Mouse (Mus musculus): Measurements from ENCODE around the gene Dhps. TPM values are rescaled to one million over a fixed set of nuclear protein-coding genes. Genes with fewer than 3 reads are reported as not detected.
A peak's percentile ranks its signal among the peaks of the same experiment; 100 is the strongest.

Dhps gene
- polyA plus RNA-seq, 1 experiment from 2014 or later: 69.4 TPM

DNA sequence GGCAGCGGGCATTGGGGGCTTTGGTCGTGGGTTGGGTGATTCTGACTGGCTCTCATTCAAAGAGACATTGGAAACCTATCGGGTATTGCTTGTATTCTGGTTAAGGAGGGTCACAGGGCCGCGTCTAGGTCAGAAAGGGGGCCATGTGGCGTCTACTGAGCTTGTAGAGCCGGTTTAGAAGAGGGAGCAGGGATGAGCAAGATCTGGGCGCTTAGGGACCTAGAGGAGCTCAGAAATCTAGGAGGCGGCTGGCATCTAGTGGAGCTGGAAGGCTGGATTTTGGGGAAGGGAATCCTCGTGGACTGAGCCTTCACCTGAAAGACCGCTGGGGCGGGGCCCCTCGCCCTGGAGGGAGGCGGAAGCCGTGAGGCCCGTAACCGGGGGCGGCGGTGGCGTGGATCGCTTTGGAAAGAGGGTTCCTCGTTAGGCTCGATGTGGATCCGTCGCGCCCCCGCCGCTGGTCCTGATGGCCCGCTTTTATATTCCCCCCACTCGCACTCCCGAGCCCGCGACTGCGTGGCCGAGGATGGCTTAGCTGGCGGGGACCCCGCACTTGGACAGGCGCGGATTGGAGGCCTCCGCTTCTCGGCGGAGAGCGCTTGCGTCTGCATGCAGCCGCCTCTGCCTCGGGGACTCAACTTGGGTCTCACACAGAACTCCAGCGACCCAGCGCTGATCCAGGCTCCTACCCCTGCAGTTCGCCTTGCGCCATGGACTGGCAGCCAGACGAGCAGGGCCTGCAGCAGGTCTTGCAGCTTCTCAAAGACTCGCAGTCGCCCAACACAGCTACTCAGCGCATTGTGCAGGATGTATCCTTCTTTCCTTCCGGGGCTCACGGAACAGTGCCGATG, 33.7 kb upstream of the Dhps start:
- H3K9ac ChIP-seq (ENCODE audit: low read length): peak overlapping the region; percentile 91
- H3K27me3 ChIP-seq (ENCODE audit: control insufficient read depth, insufficient read depth, low read length): no peaks in the 10 kb centered on the region
- peak overlapping the region; percentile 99 for H3K27ac ChIP-seq (replicated peaks; ENCODE audit: low read depth, low read length)
- H3K36me3 ChIP-seq (ENCODE audit: control insufficient read depth, insufficient read depth, low read length): peaks cover 18% of the 10 kb centered on the region
- ATAC-seq (ENCODE audit: insufficient number of reproducible peaks, low FRiP score, low TSS enrichment, low read depth) (no peak), DNase-seq (ENCODE audit: low spot score) (peak; percentile 67)
- under 1% methylated on average over 56 of the region's 57 CpGs for WGBS
- no peaks in the 10 kb centered on the region for H3K9me3 ChIP-seq (ENCODE audit: control insufficient read depth, low read length)
- H3K4me3 ChIP-seq (ENCODE audit: low read depth, low read length): peak overlapping the region; percentile 63
- peak overlapping the region; percentile 87 for H3K4me2 ChIP-seq (ENCODE audit: low read depth, severe bottlenecking)
- H3K4me1 ChIP-seq (ENCODE audit: control insufficient read depth, insufficient read depth, low read length): peaks cover 9% of the 10 kb centered on the region; the same call in 1 of the 2 replicates

DNA sequence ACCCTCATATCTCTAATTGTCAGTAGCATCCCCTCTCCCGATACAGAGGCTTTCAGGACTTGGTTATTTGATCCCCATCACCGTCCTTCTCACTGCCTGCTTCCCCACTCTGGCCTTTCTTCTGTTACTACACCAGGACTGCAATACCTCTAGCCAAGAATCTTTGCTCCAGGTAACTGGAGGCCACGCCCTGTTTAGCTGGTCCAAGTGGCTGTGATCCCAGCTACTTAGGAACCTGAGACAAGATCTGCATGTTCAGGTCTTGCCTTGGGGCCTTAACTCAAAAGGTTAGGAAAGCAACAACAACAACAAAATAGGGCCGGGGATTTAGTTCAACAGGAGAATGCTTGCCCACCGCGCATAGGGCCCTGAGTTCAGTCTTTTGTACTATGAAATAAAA, 27.9 kb upstream of the Dhps start:
- no peak for ATAC-seq (ENCODE audit: insufficient number of reproducible peaks, low FRiP score, low TSS enrichment, low read depth)
- H3K9ac ChIP-seq (ENCODE audit: low read length): no peak overlapping the region
- no peak for DNase-seq (ENCODE audit: low spot score)
- H3K9me3 ChIP-seq (ENCODE audit: control insufficient read depth, low read length): no peaks in the 10 kb centered on the region
- WGBS: 90% methylated on average over 6 of the region's 6 CpGs
- H3K27ac ChIP-seq (replicated peaks; ENCODE audit: low read depth, low read length): no peak overlapping the region
- peaks cover 62% of the 10 kb centered on the region for H3K36me3 ChIP-seq (ENCODE audit: control insufficient read depth, insufficient read depth, low read length)
- H3K4me2 ChIP-seq (ENCODE audit: low read depth, severe bottlenecking): no peak overlapping the region
- H3K4me3 ChIP-seq (ENCODE audit: low read depth, low read length): no peak overlapping the region
- H3K4me1 ChIP-seq (ENCODE audit: control insufficient read depth, insufficient read depth, low read length): peaks cover 2% of the 10 kb centered on the region; the same call in 1 of the 2 replicates
- H3K27me3 ChIP-seq (ENCODE audit: control insufficient read depth, insufficient read depth, low read length): no peaks in the 10 kb centered on the region

DNA sequence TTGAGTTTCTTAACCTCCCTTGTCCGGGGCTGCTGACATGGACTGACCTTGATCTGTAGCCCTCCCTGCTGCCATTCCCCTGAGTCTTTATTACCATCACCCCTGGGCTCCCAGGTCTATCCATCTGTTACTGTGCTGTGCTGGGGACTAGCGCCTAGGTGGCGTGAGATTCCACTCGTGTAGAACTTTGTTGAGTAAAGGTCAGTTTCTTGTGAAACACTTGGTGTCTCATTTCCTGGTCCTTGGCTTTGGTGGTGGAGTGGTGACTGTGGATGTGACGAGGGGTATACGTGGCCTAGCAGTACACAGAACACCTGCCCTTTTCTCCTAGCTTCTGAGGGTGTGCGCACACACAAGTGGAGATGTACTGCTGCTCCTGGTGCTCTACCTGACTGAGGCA, 14.2 kb upstream of the Dhps start:
- DNase-seq (ENCODE audit: low spot score): no peak
- Histone ChIP-seq H3K4me2 (ENCODE audit: low read depth, severe bottlenecking) (no peak overlapping the region), H3K36me3 (ENCODE audit: control insufficient read depth, insufficient read depth, low read length) (peaks cover 33% of the 10 kb centered on the region), H3K9me3 (ENCODE audit: control insufficient read depth, low read length) (no peaks in the 10 kb centered on the region), H3K27ac (replicated peaks; ENCODE audit: low read depth, low read length) (no peak overlapping the region), H3K4me3 (ENCODE audit: low read depth, low read length) (no peak overlapping the region), H3K9ac (ENCODE audit: low read length) (no peak overlapping the region), H3K27me3 (ENCODE audit: control insufficient read depth, insufficient read depth, low read length) (no peaks in the 10 kb centered on the region), H3K4me1 (ENCODE audit: control insufficient read depth, insufficient read depth, low read length) (no peaks in the 10 kb centered on the region)
- ATAC-seq (ENCODE audit: insufficient number of reproducible peaks, low FRiP score, low TSS enrichment, low read depth): no peak
- WGBS: 85% methylated on average over 7 of the region's 7 CpGs

DNA sequence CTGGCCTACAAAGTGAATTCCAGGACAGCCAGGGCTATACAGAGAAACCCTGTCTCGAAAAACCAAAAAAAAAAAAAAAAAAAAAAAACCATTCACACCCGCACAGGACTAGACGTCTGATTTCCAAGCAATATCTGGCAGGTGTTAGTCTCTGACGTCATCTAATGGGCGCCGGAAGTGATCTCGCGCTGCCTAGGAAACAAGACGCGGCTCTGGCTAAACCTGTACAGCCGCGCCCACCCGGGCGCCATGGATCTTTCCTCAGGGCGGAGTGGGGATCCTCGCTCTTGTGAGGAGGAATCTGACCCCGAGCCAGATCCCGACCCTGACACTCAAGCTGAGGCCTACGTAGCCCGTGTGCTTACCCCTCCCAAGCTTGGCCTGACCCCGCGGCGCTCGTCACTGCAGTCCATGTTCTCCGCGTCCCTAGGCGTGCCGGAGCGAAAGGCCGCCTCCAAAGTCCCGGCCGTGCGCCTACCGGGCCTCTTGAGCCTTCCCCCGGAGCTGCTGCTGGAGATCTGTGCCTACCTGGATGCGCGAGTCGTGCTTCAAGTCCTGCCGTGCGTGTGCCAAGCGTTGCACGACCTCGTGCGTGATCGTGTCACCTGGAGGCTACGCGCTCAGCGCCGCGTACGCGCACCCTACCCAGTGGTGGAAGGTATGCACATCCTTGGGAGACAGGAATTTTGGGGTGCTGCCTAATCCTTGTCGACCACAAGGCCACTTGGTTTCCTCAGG, 11.5 kb upstream of the Dhps start, which contains the start of gene Fbxw9:
Fbxw9 (plus strand) TSS at position 177 of the 738 bp plus-strand sequence.
- H3K27ac ChIP-seq (replicated peaks; ENCODE audit: low read depth, low read length): no peak within 1 kb of the TSS
- 1% methylated on average over 53 of the region's 53 CpGs for WGBS
- ATAC-seq (ENCODE audit: insufficient number of reproducible peaks, low FRiP score, low TSS enrichment, low read depth): peak; percentile 84

DNA sequence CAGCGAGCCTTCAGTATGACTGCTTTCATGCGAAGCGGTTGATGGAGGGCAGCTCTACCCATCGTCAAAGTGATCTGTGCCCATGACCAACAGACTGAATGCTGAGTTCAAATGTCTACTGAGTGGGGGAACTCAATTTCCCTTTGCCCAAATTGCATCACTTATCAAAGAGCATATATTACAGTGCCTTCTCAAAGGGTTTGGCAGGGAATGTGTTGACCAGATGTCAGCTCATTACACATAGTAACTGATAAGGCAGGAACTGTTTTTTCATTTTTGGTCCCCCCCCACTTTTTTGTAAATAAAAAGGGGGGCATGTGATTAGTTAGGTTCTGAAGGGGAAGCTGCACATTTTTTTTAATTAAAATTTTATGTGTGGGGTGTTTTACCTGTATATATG, 9.0 kb upstream of the Dhps start:
- Histone ChIP-seq H3K9me3 (ENCODE audit: control insufficient read depth, low read length) (no peaks in the 10 kb centered on the region), H3K27ac (replicated peaks; ENCODE audit: low read depth, low read length) (no peak overlapping the region), H3K9ac (ENCODE audit: low read length) (no peak overlapping the region), H3K4me1 (ENCODE audit: control insufficient read depth, insufficient read depth, low read length) (no peaks in the 10 kb centered on the region), H3K36me3 (ENCODE audit: control insufficient read depth, insufficient read depth, low read length) (peaks cover 4% of the 10 kb centered on the region; the same call in 1 of the 2 replicates), H3K27me3 (ENCODE audit: control insufficient read depth, insufficient read depth, low read length) (no peaks in the 10 kb centered on the region), H3K4me2 (ENCODE audit: low read depth, severe bottlenecking) (no peak overlapping the region), H3K4me3 (ENCODE audit: low read depth, low read length) (no peak overlapping the region)
- no peak for ATAC-seq (ENCODE audit: insufficient number of reproducible peaks, low FRiP score, low TSS enrichment, low read depth)
- 93% methylated on average over 4 of the region's 4 CpGs for WGBS
- DNase-seq (ENCODE audit: low spot score): no peak

More for the DNA sequence above, 11.5 kb upstream of the Dhps start, which contains the start of gene Fbxw9:
- peak within 1 kb of the TSS; percentile 95 for H3K4me2 ChIP-seq (ENCODE audit: low read depth, severe bottlenecking)
- no peaks in the 10 kb centered on the region for H3K4me1 ChIP-seq (ENCODE audit: control insufficient read depth, insufficient read depth, low read length)
- peak within 1 kb of the TSS; percentile 76 for H3K9ac ChIP-seq (ENCODE audit: low read length)
- DNase-seq (ENCODE audit: low spot score): peak; percentile 96
- peaks cover 15% of the 10 kb centered on the region for H3K36me3 ChIP-seq (ENCODE audit: control insufficient read depth, insufficient read depth, low read length)
- no peaks in the 10 kb centered on the region for H3K27me3 ChIP-seq (ENCODE audit: control insufficient read depth, insufficient read depth, low read length)
- H3K4me3 ChIP-seq (ENCODE audit: low read depth, low read length): peak within 1 kb of the TSS; percentile 82
- H3K9me3 ChIP-seq (ENCODE audit: control insufficient read depth, low read length): no peaks in the 10 kb centered on the region

DNA sequence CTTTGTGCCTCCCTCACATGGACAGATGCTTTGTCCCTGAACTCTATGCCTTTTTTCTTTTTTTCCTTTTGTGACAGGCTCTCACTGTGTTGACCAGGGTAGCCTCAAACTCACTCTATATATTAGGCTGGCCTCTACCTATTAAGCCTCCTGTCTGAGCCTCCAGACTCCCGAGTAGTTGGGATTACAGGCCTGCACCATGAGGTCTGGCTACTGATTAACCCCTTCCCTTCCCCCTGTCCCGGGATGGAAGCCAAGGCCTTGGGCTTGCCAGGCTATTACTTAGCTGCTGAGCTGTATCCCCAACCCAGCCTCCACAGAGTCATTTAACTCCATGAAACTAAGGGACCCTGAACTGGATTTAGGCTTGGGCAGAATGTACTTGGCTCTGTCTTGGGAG, 6.3 kb upstream of the Dhps start:
- no peak overlapping the region for H3K4me2 ChIP-seq (ENCODE audit: low read depth, severe bottlenecking)
- WGBS: 43% methylated on average over 2 of the region's 2 CpGs
- ATAC-seq (ENCODE audit: insufficient number of reproducible peaks, low FRiP score, low TSS enrichment, low read depth): no peak

DNA sequence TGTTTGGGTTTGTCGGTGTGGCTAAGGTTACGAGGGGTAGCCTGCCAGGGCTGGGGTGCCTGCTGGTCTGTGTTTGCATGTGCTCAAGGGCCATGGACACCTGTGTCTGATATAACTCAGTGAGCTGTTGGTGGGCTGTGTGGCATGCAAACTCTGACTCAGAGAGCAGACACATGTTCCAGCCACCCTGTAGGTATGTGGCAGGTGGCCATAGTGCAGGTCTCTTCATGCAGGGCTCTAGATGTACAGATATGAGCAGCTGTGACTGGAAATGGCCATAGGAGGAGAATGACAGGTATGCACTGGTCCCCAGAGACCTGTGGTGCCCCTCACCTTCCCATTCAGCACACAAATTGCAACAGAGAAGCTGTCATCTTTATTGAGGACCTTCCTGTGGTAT, 4.4 kb upstream of the Dhps start:
- no peaks in the 10 kb centered on the region for H3K27me3 ChIP-seq (ENCODE audit: control insufficient read depth, insufficient read depth, low read length)
- no peaks in the 10 kb centered on the region for H3K9me3 ChIP-seq (ENCODE audit: control insufficient read depth, low read length)
- no peaks in the 10 kb centered on the region for H3K4me1 ChIP-seq (ENCODE audit: control insufficient read depth, insufficient read depth, low read length)
- H3K4me2 ChIP-seq (ENCODE audit: low read depth, severe bottlenecking): no peak overlapping the region
- DNase-seq (ENCODE audit: low spot score) (no peak), ATAC-seq (ENCODE audit: insufficient number of reproducible peaks, low FRiP score, low TSS enrichment, low read depth) (no peak)
- peaks cover 4% of the 10 kb centered on the region; the same call in 1 of the 2 replicates for H3K36me3 ChIP-seq (ENCODE audit: control insufficient read depth, insufficient read depth, low read length)
- no peak overlapping the region for H3K9ac ChIP-seq (ENCODE audit: low read length)
- no peak overlapping the region for H3K27ac ChIP-seq (replicated peaks; ENCODE audit: low read depth, low read length)
- H3K4me3 ChIP-seq (ENCODE audit: low read depth, low read length): no peak overlapping the region
- 89% methylated on average over 2 of the region's 2 CpGs for WGBS

More for the DNA sequence above, 6.3 kb upstream of the Dhps start:
- DNase-seq (ENCODE audit: low spot score): no peak
- no peak overlapping the region for H3K4me3 ChIP-seq (ENCODE audit: low read depth, low read length)
- no peaks in the 10 kb centered on the region for H3K9me3 ChIP-seq (ENCODE audit: control insufficient read depth, low read length)
- no peaks in the 10 kb centered on the region for H3K27me3 ChIP-seq (ENCODE audit: control insufficient read depth, insufficient read depth, low read length)
- no peaks in the 10 kb centered on the region for H3K4me1 ChIP-seq (ENCODE audit: control insufficient read depth, insufficient read depth, low read length)
- no peak overlapping the region for H3K9ac ChIP-seq (ENCODE audit: low read length)
- H3K36me3 ChIP-seq (ENCODE audit: control insufficient read depth, insufficient read depth, low read length): peaks cover 4% of the 10 kb centered on the region; the same call in 1 of the 2 replicates
- H3K27ac ChIP-seq (replicated peaks; ENCODE audit: low read depth, low read length): no peak overlapping the region

DNA sequence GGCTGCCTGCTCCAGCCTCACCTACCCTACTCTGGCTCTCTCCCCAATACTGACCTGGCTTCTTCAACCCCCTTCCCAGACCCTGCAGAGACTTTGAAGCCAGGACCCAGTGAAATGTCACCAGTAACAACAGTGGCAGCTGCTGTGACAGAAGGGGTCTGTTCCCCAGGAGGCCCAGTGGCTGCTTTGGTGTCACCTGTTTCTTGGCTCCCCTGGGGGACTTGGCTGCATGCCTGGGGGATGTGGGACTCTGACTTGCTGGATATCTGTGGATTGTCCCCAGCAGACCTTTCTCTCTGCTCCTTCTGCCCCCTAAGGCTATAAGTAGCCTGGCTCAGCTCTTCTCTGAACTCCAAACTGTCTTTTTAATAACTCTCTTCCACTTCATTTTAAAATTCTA, 3.6 kb upstream of the Dhps start, which contains the start of gene Gm5741:
Gm5741 (minus strand) TSS at position 1 of the 400 bp plus-strand sequence.
- DNase-seq (ENCODE audit: low spot score) (no peak), ATAC-seq (ENCODE audit: insufficient number of reproducible peaks, low FRiP score, low TSS enrichment, low read depth) (no peak)
- no peak within 1 kb of the TSS for H3K4me2 ChIP-seq (ENCODE audit: low read depth, severe bottlenecking)
- no peak within 1 kb of the TSS; the same call in 1 of the 2 replicates for H3K4me3 ChIP-seq (ENCODE audit: low read depth, low read length)
- H3K36me3 ChIP-seq (ENCODE audit: control insufficient read depth, insufficient read depth, low read length): peaks cover 4% of the 10 kb centered on the region; the same call in 1 of the 2 replicates
- H3K4me1 ChIP-seq (ENCODE audit: control insufficient read depth, insufficient read depth, low read length): no peaks in the 10 kb centered on the region
- H3K27me3 ChIP-seq (ENCODE audit: control insufficient read depth, insufficient read depth, low read length): no peaks in the 10 kb centered on the region
- H3K9me3 ChIP-seq (ENCODE audit: control insufficient read depth, low read length): no peaks in the 10 kb centered on the region
- no peak within 1 kb of the TSS for H3K9ac ChIP-seq (ENCODE audit: low read length)
- no peak within 1 kb of the TSS for H3K27ac ChIP-seq (replicated peaks; ENCODE audit: low read depth, low read length)
